Mouse (Mus musculus) kidney, adult 18-20 months (tissue): ENCODE results near the gene Gm10436.
"Not testable (repeated sequence)": the region's sequence is repeated elsewhere in the genome, so short reads cannot be mapped to it uniquely, and the experiment has no call there.

Experiments
- DNase-seq: peaks from one replicate; pipeline ENCODE4 v3.0.0; 2021

Gm10436 gene

DNA sequence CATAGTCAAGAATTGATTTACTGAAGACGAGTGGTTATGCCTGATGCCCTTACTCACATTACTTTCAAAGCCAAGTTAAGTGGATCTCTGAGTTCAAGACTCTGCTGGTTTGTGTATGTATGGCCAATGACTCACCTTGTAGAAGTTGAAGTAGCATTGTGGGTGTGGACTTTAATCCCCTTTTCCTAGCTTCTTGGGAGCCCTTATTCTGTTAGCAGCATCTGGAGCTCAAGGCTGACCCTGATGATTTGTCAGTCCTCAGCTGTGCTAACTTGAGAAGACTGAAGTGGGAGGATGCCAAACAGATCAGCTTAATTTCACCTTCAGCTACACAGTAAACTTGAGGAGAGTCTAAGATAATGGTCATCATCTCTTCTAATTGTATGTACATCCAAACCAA lies at the start of gene Gm10436:
TSS of gene Gm10436 (minus strand) at position 101 of the 400 bp plus-strand sequence.
- DNase-seq: not testable (repeated sequence)

DNA sequence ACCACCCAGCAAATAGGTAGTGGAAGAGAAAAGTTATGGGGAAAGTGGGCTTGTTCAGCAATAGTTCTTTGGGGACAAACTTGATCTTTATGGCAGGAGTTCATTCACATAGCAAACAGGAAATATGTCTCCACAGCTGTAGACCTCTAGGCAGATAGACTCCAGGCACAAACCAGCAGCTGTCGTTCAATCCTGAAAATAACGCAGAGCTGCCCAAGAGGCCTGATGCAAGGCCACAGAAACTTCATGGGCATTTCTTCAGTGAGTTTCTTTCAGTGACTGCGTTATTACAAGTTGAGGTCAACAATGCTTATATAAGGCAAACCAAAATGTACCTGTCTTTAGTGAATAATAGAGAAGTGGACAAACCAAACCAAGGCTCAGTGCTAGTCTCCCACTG lies 37.5 kb upstream of the Gm10436 start:
- no peak for DNase-seq

GRCm38 (mm10) chr12:88218059-88218458 lies 36.2 kb upstream of the Gm10436 start:
- DNase-seq: not testable (repeated sequence)

- DNase-seq: no peak
These were observed 32.7 kb upstream of the Gm10436 start for GRCm38 (mm10) chr12:88214641-88215040.

- DNase-seq: not testable (repeated sequence)
These were observed 29.6 kb upstream of the Gm10436 start for GRCm38 (mm10) chr12:88211458-88211857.

DNA sequence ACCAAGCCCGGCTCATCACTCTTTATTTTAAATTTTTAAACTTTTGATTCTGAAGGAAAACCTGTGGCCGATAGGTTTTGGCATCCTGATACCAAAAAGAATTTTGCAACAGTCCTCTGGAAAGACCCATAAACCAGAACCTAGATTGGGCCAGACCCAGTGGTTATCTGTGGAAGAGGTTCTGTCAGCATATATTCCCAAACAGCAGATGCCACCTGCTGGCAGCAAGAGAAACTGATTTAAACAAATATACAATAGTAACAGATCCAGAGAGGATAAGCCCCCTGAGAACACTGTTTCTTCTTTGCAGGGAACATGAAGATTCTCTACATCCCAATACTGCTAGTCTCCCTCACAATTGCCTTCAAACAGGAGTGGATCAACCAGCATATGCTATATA lies 20.9 kb upstream of the Gm10436 start:
- no peak for DNase-seq
